Mouse (Mus musculus) heart, postnatal 0 days (tissue): Measurements from ENCODE around the gene Atxn7l3. TPM values are rescaled to one million over a fixed set of nuclear protein-coding genes. Genes with fewer than 3 reads are reported as not detected.

Experiments used
- ATAC-seq: fragments of 200-750 bp; cut with Nextera tagmentation; 2 replicates; pipeline ENCODE4 v1.8.0; 2017; ENCODE audit warnings: low read depth, moderate number of reproducible peaks, moderate library complexity; ENCODE audit not compliant: insufficient read depth
- DNase-seq: peaks from one replicate; pipeline ENCODE4 v3.0.0-alpha.2; 2016; ENCODE audit warnings: low spot score
- H3K27ac ChIP-seq: fragments of 300-500 bp; sonication (generic); 2 replicates; pipeline ENCODE4 v1.5.1; 2014; ENCODE audit warnings: low read depth, mild to moderate bottlenecking
- H3K27me3 ChIP-seq: fragments of 300-500 bp; sonication (generic); 2 replicates; pipeline ENCODE4 v1.6.1; 2014; ENCODE audit warnings: low read length, mixed read lengths; ENCODE audit not compliant: control insufficient read depth, insufficient read depth
- H3K36me3 ChIP-seq: fragments of 300-500 bp; sonication (generic); replicated peaks from 2 replicates; pipeline ENCODE4 v1.6.1; 2014; ENCODE audit warnings: low read length, mixed read lengths; ENCODE audit not compliant: control insufficient read depth, insufficient read depth
- H3K4me1 ChIP-seq: fragments of 300-500 bp; sonication (generic); 2 replicates; pipeline ENCODE4 v1.6.1; 2014; ENCODE audit warnings: antibody characterized with exemption; ENCODE audit not compliant: control insufficient read depth, insufficient read depth
- H3K4me2 ChIP-seq: fragments of 300-500 bp; sonication (generic); 2 replicates; pipeline ENCODE4 v1.6.1; 2014; ENCODE audit warnings: low read depth, mild to moderate bottlenecking, low read length, moderate library complexity
- H3K4me3 ChIP-seq: fragments of 300-500 bp; sonication (generic); 2 replicates; pipeline ENCODE4 v1.5.1; 2014; ENCODE audit warnings: low read depth, low read length
- H3K9ac ChIP-seq: fragments of 300-500 bp; sonication (generic); replicated peaks from 2 replicates; pipeline ENCODE4 v1.6.1; 2014; ENCODE audit warnings: low read depth, low read length, mixed read lengths
- H3K9me3 ChIP-seq: fragments of 300-500 bp; sonication (generic); replicated peaks from 2 replicates; pipeline ENCODE4 v1.6.1; 2016; ENCODE audit warnings: low read length; ENCODE audit not compliant: control insufficient read depth
- CTCF ChIP-seq: IDR thresholded peaks from 2 replicates; pipeline ENCODE4 v1.5.1; 2016; ENCODE audit warnings: antibody characterized with exemption, control low read depth, low read depth
- EP300 ChIP-seq: IDR thresholded peaks from 2 replicates; pipeline ENCODE4 v1.6.1; 2016; ENCODE audit warnings: antibody characterized with exemption, low read depth
- WGBS: fragments of 180-500 bp; shearing (Covaris S2); extraction: QIAGEN DNeasy Blood & Tissue Kit; methylation state at CpG from one replicate; pipeline ENCODE4 v1.1.7; 2014; 5-methylcytosine and 5-hydroxymethylcytosine counted together
- polyA plus RNA-seq: library from polyadenylated mRNA; unstranded; fragments of >200 nt; fragmentation: Nextera tagmentation; extraction: Ambion mirVana; gene quantifications from 2 replicates; pipeline ENCODE4 v1.2.1, GENCODE M21; 2015
- total RNA-seq: library from RNA; depleted of rRNA; stranded (reverse); fragments of >200 nt; gene quantifications from 2 replicates; pipeline ENCODE4 v1.2.3, GENCODE M21; 2014; ENCODE audit warnings: low replicate concordance

Atxn7l3 gene
- total and polyA plus RNA-seq, 2 experiments from 2014 or later, result 5.4 to 36.2 TPM

DNA sequence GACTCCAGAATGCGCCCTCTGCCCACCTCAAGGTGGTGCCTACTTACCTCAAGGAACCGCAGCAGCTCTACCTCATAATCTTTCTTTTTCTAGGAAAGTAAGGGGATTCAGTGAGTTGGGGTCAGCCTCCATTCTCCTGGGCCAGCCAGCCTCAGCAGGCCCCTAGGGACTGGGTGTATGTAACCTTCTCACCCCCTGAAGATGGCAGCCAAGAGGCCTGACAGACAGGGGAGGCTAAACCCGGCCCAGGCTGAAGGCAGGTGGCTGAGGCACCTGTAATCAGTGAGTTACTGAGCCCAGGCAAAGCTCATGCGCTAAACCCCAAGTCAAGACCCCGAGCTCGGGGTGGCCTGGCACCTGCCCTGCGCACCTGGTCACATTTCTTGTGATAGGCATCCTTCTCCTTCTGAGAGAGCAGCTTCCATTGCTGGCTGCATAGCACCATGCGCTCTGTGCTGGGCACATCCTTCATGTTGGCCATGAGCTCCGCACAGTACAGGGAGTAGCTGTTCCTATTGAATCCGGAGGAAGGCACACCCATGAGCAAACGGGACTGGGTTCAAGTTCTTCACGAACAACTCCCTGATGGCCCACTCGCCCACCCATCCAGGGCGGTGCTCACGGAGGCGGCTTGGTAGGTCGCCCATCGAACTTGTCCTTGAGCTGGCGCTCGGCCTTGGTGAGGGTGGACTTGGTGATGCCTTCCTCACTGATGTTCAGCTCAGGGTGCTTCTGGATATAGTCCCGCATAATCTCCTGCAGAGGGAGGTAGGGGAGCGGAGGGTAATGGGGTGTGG lies 13.6 kb upstream of the Atxn7l3 start:
- H3K4me3 ChIP-seq, result no peak overlapping the region
- DNase-seq, result no peak
- H3K27me3 ChIP-seq, result no peaks in the 10 kb centered on the region
- H3K9me3 ChIP-seq, result no peaks in the 10 kb centered on the region
- no peak overlapping the region for H3K27ac ChIP-seq
- H3K4me2 ChIP-seq, result peak overlapping the region; percentile 65
- H3K4me1 ChIP-seq, result no peaks in the 10 kb centered on the region
- peaks cover 61% of the 10 kb centered on the region for H3K36me3 ChIP-seq
- no peak overlapping the region for H3K9ac ChIP-seq
- TF ChIP-seq CTCF (no peak), EP300 (no peak)
- 82% methylated on average over 22 of the region's 22 CpGs for WGBS
- ATAC-seq, result no peak

DNA sequence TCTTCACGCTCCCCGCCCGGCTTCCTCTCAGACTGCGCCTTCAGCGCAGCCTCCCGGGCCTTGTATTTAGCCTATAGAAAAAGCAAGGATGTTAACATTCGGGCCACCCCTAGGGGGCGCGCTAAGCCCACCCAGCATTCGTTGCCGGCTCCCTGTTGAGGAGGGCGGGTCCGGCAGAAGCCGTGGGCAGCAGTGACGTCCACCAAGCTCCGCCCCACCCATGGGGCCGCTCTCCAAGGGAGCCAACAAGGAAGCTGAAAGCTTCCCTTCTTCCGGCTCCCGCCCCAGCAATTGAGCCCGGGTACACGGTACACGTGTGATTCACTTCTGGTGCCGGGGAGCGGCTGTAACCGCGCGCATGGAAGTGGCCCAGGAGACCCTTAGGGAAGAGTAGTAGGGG lies 12.5 kb upstream of the Atxn7l3 start:
- WGBS, result under 1% methylated on average over 27 of the region's 27 CpGs
- no peaks in the 10 kb centered on the region for H3K4me1 ChIP-seq
- peak overlapping the region; percentile 65 for H3K4me2 ChIP-seq
- H3K27ac ChIP-seq, result peak overlapping the region; percentile 28
- H3K36me3 ChIP-seq, result peaks cover 50% of the 10 kb centered on the region
- H3K9ac ChIP-seq, result no peak overlapping the region
- no peaks in the 10 kb centered on the region for H3K9me3 ChIP-seq
- DNase-seq, result peak; percentile 98
- TF ChIP-seq EP300 (peak; percentile 66), CTCF (peak; percentile 99)
- H3K27me3 ChIP-seq, result no peaks in the 10 kb centered on the region
- peak overlapping the region; percentile 39 for H3K4me3 ChIP-seq
- ATAC-seq, result peak; percentile 97

DNA sequence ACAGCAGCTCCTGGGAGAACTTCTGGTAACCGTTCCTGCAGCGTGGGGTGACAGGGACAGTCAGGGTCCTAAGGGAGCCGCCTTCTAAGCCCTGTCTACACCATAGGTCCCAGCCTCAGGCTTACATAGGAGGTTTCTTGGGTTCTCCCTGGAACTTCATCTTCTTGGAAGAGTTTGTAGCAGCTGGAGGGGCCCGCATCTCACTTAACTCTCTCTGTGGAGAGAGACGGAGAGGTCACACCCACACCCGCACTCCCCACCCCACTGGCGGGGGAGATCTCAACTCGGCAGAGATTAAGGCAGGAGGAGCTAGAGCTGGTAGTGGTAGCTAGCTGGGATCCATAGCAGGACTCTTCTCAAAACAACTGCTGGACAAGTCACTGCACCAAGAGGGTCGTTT lies 11.7 kb upstream of the Atxn7l3 start:
- peaks cover 43% of the 10 kb centered on the region for H3K36me3 ChIP-seq

DNA sequence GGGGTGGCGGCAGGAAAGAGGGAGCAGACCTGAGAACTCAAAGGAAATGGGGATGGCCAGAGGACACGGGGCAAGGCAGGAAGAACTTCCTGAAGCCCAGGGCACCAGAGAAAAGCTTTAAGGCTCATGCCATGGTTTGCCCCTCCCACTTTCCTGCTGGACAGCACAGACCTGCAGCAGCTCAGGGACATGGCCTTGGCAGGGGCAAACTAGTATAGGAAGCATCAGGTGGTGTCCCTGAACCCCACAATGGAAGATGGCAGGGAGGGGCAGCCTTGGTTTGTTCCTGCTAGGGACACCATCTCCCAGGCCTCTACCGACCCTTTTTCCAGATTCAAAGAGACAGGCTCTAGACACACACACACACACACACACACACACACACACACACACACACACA lies 8.9 kb upstream of the Atxn7l3 start:
- H3K9ac ChIP-seq, result no peak overlapping the region
- H3K27ac ChIP-seq, result no peak overlapping the region
- no peak overlapping the region for H3K4me2 ChIP-seq
- no peak for ATAC-seq
- H3K4me3 ChIP-seq, result no peak overlapping the region
- H3K4me1 ChIP-seq, result no peaks in the 10 kb centered on the region
- H3K27me3 ChIP-seq, result no peaks in the 10 kb centered on the region
- 46% methylated on average over 3 of the region's 3 CpGs for WGBS
- H3K9me3 ChIP-seq, result no peaks in the 10 kb centered on the region
- H3K36me3 ChIP-seq, result peaks cover 30% of the 10 kb centered on the region
- DNase-seq, result no peak
- TF ChIP-seq EP300 (no peak), CTCF (no peak)

More for the DNA sequence above, 11.7 kb upstream of the Atxn7l3 start:
- no peak overlapping the region for H3K4me2 ChIP-seq
- H3K27ac ChIP-seq, result no peak overlapping the region
- TF ChIP-seq EP300, result no peak
- no peak for TF ChIP-seq CTCF
- H3K9me3 ChIP-seq, result no peaks in the 10 kb centered on the region
- DNase-seq (no peak), ATAC-seq (no peak)
- no peak overlapping the region for H3K4me3 ChIP-seq
- no peaks in the 10 kb centered on the region for H3K4me1 ChIP-seq
- no peaks in the 10 kb centered on the region for H3K27me3 ChIP-seq
- no peak overlapping the region for H3K9ac ChIP-seq
- 85% methylated on average over 9 of the region's 9 CpGs for WGBS

DNA sequence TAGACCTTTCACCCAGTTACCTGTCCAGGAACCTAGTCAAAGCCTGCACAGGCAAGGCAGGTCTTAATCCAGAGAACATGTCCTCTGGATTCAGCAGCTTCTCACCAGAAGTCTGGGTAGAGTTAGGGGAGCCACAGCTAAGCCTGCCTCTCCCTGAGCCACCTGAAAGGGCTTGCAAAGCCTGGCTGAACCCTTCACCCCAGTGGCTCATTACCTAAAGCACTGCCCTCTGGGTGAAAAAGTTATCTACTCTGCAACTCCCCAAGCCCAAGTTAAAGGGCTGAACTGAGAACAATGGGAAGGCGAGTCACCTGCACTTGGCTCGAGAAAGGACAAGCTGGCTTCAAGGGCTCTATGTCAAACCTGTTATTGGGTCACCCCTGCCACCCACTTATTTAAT lies 7.7 kb upstream of the Atxn7l3 start:
- no peak for TF ChIP-seq CTCF
- Histone ChIP-seq H3K9ac (no peak overlapping the region), H3K27me3 (no peaks in the 10 kb centered on the region), H3K4me3 (no peak overlapping the region), H3K27ac (no peak overlapping the region), H3K4me1 (no peaks in the 10 kb centered on the region), H3K4me2 (no peak overlapping the region), H3K9me3 (no peaks in the 10 kb centered on the region), H3K36me3 (peaks cover 24% of the 10 kb centered on the region)
- WGBS, result 31% methylated on average over 2 of the region's 2 CpGs
- DNase-seq, result no peak
- ATAC-seq, result no peak

DNA sequence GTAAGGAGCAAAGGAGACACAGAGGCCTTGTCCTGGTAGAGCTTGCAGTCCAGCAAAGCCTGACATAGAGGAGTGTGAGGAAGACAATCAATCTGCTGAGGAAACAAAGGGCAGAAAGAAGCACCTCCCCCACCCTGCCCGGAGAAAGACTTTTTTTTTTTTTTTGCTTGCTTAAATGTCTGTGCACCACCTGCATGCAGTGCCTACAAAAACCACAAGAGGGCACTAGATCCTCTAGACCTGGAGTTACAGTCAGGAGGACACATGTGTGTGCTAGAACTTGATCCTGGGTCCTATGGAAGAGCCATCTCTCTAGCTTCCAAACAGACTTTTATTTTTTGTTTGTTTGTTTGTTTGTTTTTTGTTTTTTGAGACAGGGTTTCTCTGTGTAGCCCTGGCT lies 3.4 kb upstream of the Atxn7l3 start:
- WGBS, result 7% methylated on average over 1 of the region's 1 CpGs
- Histone ChIP-seq H3K9me3 (no peaks in the 10 kb centered on the region), H3K4me1 (peaks cover 8% of the 10 kb centered on the region), H3K27me3 (no peaks in the 10 kb centered on the region), H3K4me3 (no peak overlapping the region), H3K27ac (no peak overlapping the region), H3K4me2 (no peak overlapping the region), H3K9ac (no peak overlapping the region), H3K36me3 (no peaks in the 10 kb centered on the region)
- no peak for DNase-seq
- ATAC-seq, result no peak
- TF ChIP-seq CTCF, result peak; percentile 62
- no peak for TF ChIP-seq EP300
